Mouse (Mus musculus) E14TG2a.4 (cell line): ENCODE data around the gene Gtf2h4.

Source experiments
- CTCF ChIP-seq: conservative IDR thresholded peaks from 2 replicates; pipeline ENCODE4 v1.5.1; 2014; ENCODE audit warnings: low read length
- NANOG ChIP-seq: IDR thresholded peaks from 2 replicates; pipeline ENCODE4 v1.6.1; 2014; ENCODE audit warnings: borderline replicate concordance, low read length, mixed read lengths

- no peak for TF ChIP-seq CTCF
- no peak for TF ChIP-seq NANOG
Measured at GRCm38 (mm10) chr17:35708611-35709010, 35.1 kb upstream of the Gtf2h4 start.
